Mouse (Mus musculus) intestine, embryonic 16.5 days (tissue): ENCODE measurements at regions not wholly inside any gene's neighbourhood (a gene's known extent, or its start where the extent isn't known, plus 50 kb on each side); places are given as distances from the start of the nearest gene placed in this dataset.

Source experiments
- ATAC-seq: fragments of 200-750 bp; cut with Nextera tagmentation; 2 replicates; pipeline ENCODE4 v1.8.0; 2017; ENCODE audit warnings: moderate TSS enrichment, moderate library complexity
- H3K27ac ChIP-seq: fragments of 300-500 bp; sonication (generic); 2 replicates; pipeline ENCODE4 v1.5.1; 2014; ENCODE audit warnings: mild to moderate bottlenecking, low read length
- H3K27me3 ChIP-seq: fragments of 300-500 bp; sonication (generic); replicated peaks from 2 replicates; pipeline ENCODE4 v1.6.1; 2014; ENCODE audit warnings: low read length, control low read depth, mixed read lengths; ENCODE audit not compliant: control insufficient read depth, insufficient read depth
- H3K36me3 ChIP-seq: fragments of 300-500 bp; sonication (generic); 2 replicates; pipeline ENCODE4 v1.6.1; 2014; ENCODE audit warnings: low read length, control low read depth; ENCODE audit not compliant: control insufficient read depth, insufficient read depth
- H3K4me1 ChIP-seq: fragments of 300-500 bp; sonication (generic); 2 replicates; pipeline ENCODE4 v1.6.1; 2014; ENCODE audit warnings: low read length, control low read depth, mixed read lengths; ENCODE audit not compliant: control insufficient read depth, insufficient read depth
- H3K4me2 ChIP-seq: fragments of 300-500 bp; sonication (generic); 2 replicates; pipeline ENCODE4 v1.6.1; 2014; ENCODE audit warnings: low read depth, low read length, control low read depth
- H3K4me3 ChIP-seq: fragments of 300-500 bp; sonication (generic); 2 replicates; pipeline ENCODE4 v1.5.1; 2014; ENCODE audit warnings: mild to moderate bottlenecking, low read length
- H3K9ac ChIP-seq: fragments of 300-500 bp; sonication (generic); 2 replicates; pipeline ENCODE4 v1.6.1; 2014; ENCODE audit warnings: low read depth, low read length
- H3K9me3 ChIP-seq: fragments of 300-500 bp; sonication (generic); 2 replicates; pipeline ENCODE4 v1.6.1; 2016; ENCODE audit warnings: low read length, control low read depth; ENCODE audit not compliant: control insufficient read depth
- WGBS: fragments of 180-500 bp; shearing (Covaris S2); extraction: QIAGEN DNeasy Blood & Tissue Kit; methylation state at CpG from one replicate; pipeline ENCODE4 v1.1.7; 2014; 5-methylcytosine and 5-hydroxymethylcytosine counted together

DNA sequence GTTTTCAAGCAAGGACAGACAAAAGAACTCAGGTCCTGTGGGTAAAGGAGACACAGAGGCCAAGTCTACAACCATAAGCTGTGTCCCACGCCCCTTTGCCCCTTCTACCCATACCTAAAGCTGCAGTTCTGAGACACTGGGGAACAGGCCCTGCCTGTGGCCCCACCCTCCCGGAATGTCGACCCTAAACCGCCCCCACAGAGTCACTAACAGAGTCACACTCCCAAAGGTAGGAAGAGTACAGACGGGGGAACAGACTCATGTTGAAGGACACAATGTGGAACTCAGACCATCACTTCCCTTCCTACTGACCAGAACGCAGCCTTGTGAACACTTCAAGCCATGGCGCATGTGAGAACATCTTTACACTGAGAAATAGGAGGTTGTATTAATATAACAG lies 231.9 kb downstream of the Prex1 start:
- no peaks in the 10 kb centered on the region for H3K36me3 ChIP-seq
- no peak for ATAC-seq
- WGBS: 88% methylated on average over 7 of the region's 7 CpGs

DNA sequence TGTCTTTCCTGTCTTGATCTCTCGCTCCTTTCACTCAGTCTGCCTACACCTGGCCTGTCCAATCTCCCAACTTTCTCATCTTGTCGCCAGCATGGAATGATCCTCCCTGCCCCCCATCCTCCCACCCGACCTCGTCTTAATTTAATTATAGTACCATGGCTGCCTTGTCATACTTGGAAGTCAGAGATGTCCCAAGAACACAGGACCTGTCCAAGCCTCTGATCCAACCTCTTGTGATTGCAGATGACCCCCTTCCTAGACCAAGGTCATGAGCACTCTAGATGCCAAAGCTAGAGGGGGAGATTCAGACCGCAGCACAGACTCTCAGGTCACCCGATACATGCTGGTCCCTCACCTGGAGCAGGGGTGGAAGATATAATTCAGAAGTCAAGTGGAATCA lies 232.3 kb downstream of the Prex1 start:
- no peak overlapping the region for H3K4me2 ChIP-seq
- no peaks in the 10 kb centered on the region for H3K36me3 ChIP-seq
- H3K4me3 ChIP-seq: no peak overlapping the region
- no peak overlapping the region for H3K9ac ChIP-seq
- H3K9me3 ChIP-seq: no peaks in the 10 kb centered on the region
- H3K27ac ChIP-seq: no peak overlapping the region
- peaks cover 15% of the 10 kb centered on the region for H3K4me1 ChIP-seq
- ATAC-seq: no peak
- WGBS: 90% methylated on average over 6 of the region's 6 CpGs
- H3K27me3 ChIP-seq: no peaks in the 10 kb centered on the region

More for the DNA sequence above, 231.9 kb downstream of the Prex1 start:
- H3K4me3 ChIP-seq: no peak overlapping the region
- H3K9ac ChIP-seq: no peak overlapping the region
- no peak overlapping the region for H3K4me2 ChIP-seq
- H3K27me3 ChIP-seq: no peaks in the 10 kb centered on the region
- H3K9me3 ChIP-seq: no peaks in the 10 kb centered on the region
- H3K27ac ChIP-seq: no peak overlapping the region
- peaks cover 15% of the 10 kb centered on the region for H3K4me1 ChIP-seq

DNA sequence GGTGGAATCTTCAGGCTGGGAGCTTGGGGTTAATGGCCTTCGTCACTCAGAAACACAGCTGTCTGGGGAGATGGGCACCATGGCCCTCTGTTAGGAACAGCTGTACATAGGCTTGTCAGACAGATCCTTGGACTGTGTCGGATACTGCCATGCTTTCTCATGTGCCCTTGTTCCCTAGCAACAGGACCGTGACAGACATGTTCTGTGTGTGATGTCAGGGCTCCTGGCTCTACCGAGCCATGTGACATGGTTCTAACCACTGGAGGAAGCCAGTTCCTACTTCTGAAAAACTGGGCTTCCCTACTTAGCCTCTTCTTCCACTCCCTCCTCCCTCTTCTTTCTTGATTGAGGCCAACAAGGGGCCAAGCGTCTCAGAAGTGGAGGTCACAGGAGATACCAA lies 232.7 kb downstream of the Prex1 start:
- H3K9ac ChIP-seq: no peak overlapping the region
- H3K36me3 ChIP-seq: no peaks in the 10 kb centered on the region
- H3K27me3 ChIP-seq: no peaks in the 10 kb centered on the region
- no peak overlapping the region for H3K4me2 ChIP-seq
- 74% methylated on average over 5 of the region's 5 CpGs for WGBS
- H3K4me3 ChIP-seq: no peak overlapping the region
- no peaks in the 10 kb centered on the region for H3K9me3 ChIP-seq
- ATAC-seq: no peak
- H3K27ac ChIP-seq: no peak overlapping the region
- H3K4me1 ChIP-seq: peaks cover 13% of the 10 kb centered on the region

DNA sequence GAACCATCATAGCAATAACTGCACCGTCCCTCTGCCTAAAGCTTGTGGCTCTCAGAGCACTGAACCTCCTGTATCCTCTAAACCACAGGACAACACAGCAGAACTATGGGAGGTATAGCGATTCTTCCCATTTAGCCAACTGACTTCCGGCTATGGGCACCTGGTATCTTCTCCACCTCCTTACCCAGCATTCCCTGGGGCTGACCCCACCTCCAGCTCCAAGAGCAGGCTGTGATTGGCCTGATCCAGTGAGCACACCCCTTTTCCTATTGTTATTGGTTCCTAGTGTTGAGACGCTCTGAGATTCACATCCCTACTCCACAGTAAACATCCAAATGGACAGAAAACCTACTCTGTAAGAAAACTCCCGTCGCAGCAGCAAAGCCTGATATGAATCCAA lies 236.7 kb downstream of the Prex1 start:
- Histone ChIP-seq H3K4me2 (no peak overlapping the region), H3K4me3 (no peak overlapping the region), H3K36me3 (no peaks in the 10 kb centered on the region), H3K27ac (no peak overlapping the region), H3K27me3 (no peaks in the 10 kb centered on the region), H3K9ac (no peak overlapping the region), H3K4me1 (0 out of 2 replicates have a peak, but pooled peaks cover 5% of the 10 kb centered on the region), H3K9me3 (no peaks in the 10 kb centered on the region)
- no peak for ATAC-seq
- 87% methylated on average over 6 of the region's 6 CpGs for WGBS

DNA sequence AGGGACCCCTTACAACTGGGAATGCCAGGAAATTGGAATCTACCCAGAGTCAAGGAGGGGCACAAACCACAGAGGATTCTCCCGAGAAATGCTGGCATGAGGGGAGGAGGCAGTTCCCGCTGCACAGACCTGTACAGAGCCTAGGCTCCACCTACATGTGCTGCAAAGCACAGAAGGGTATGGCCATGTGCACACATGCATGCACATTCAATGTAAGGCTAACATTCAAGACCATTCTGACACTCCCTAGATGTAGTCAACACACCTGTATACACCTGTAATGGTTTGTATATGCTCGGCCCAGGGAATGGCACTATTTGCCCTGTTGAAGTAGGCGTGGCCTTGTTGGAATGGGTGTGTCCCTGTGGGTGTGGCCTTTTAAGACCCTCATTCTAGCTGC lies 238.0 kb downstream of the Prex1 start:
- no peak overlapping the region for H3K9ac ChIP-seq
- H3K4me1 ChIP-seq: 0 out of 2 replicates have a peak, but pooled peaks cover 5% of the 10 kb centered on the region
- ATAC-seq: no peak
- H3K27me3 ChIP-seq: no peaks in the 10 kb centered on the region
- no peak overlapping the region for H3K27ac ChIP-seq
- no peak overlapping the region for H3K4me3 ChIP-seq
- H3K4me2 ChIP-seq: no peak overlapping the region
- no peaks in the 10 kb centered on the region for H3K9me3 ChIP-seq
- WGBS: 70% methylated on average over 4 of the region's 4 CpGs
- H3K36me3 ChIP-seq: no peaks in the 10 kb centered on the region

DNA sequence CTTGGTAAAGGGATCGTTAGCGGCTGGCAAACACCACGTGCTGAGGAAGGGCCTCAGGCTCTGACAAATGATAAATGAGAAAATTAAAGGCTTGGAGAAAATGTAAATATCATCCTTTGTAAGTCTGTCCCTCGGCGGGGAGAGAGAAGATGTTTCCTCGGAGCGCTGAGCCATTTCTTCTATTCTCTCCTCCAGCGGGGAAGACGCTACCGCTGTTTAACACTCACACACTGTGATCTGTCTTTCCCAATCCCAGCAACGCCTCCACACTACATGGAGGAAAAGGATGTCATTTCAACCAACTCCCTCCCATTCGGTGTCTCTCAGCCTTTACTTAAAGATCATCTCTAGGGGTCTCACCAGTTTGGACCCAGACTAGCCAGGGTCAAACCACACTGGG lies 239.0 kb downstream of the Prex1 start:
- ATAC-seq: no peak
- H3K27ac ChIP-seq: no peak overlapping the region
- H3K4me2 ChIP-seq: no peak overlapping the region
- H3K36me3 ChIP-seq: no peaks in the 10 kb centered on the region
- no peak overlapping the region for H3K4me3 ChIP-seq
- no peaks in the 10 kb centered on the region for H3K9me3 ChIP-seq
- no peak overlapping the region for H3K9ac ChIP-seq
- H3K4me1 ChIP-seq: 0 out of 2 replicates have a peak, but pooled peaks cover 5% of the 10 kb centered on the region
- H3K27me3 ChIP-seq: no peaks in the 10 kb centered on the region
- WGBS: 48% methylated on average over 12 of the region's 12 CpGs

GRCm38 (mm10) chr2:166471257-166471753 lies 242.3 kb downstream of the Prex1 start:
- H3K27ac ChIP-seq: no peak overlapping the region
- H3K27me3 ChIP-seq: no peaks in the 10 kb centered on the region
- H3K4me1 ChIP-seq: 0 out of 2 replicates have a peak, but pooled peaks cover 9% of the 10 kb centered on the region
- H3K9ac ChIP-seq: no peak overlapping the region
- H3K36me3 ChIP-seq: no peaks in the 10 kb centered on the region
- ATAC-seq: no peak
- H3K4me3 ChIP-seq: no peak overlapping the region
- no peak overlapping the region for H3K4me2 ChIP-seq
- H3K9me3 ChIP-seq: no peaks in the 10 kb centered on the region
- WGBS: 66% methylated on average over 6 of the region's 6 CpGs

DNA sequence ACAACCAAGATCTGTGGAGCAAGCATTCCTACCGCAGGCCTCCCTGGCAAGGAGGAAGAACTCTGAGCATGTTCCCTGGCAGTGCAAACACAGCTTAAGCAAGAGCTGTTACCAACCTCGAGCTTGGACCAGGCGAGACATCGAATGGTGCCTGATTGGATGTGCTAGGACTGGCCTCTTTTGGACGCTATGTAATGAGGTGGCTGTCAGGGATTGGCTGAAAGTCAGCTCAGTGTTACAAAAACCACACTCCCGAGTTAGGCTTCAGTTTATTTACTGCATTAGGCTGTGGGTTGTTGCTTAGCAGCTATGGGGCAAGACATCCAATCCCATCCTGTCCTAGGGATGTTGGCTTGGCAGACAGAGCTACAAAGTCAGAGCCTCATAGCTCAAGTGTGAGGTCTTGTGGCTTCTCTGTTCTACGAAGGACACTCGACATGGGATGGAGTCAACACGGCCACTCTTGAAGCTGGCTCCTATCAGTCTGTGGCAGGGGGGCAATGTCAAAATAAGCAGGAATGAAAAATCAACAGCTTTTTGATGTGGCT lies 244.5 kb downstream of the Prex1 start:
- WGBS: 76% methylated on average over 9 of the region's 9 CpGs
- Histone ChIP-seq H3K4me1 (0 out of 2 replicates have a peak, but pooled peaks cover 4% of the 10 kb centered on the region), H3K36me3 (no peaks in the 10 kb centered on the region), H3K27me3 (no peaks in the 10 kb centered on the region), H3K27ac (no peak overlapping the region), H3K9ac (no peak overlapping the region), H3K9me3 (no peaks in the 10 kb centered on the region), H3K4me3 (no peak overlapping the region), H3K4me2 (no peak overlapping the region)
- ATAC-seq: no peak

DNA sequence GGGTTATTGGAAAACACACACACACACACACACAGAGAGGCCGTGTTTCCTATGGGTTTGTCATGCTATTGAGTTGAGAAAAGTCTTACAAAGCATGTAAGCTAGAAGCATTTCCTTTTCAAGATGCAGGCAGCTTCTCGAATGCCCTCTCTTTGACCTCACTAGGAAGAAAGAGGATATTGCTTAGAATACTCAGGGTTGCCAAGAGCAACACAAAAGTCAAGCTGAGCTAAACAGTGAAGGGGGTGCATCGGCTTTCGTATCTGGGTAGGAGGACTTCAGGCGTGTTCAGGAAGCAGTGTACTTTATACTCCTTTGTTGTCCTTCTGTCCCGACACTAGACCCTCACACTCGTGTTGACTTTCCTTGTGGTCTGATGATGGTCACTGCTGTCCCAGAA lies 246.5 kb downstream of the Prex1 start:
- H3K4me2 ChIP-seq: no peak overlapping the region
- no peaks in the 10 kb centered on the region for H3K27me3 ChIP-seq
- H3K9me3 ChIP-seq: no peaks in the 10 kb centered on the region
- H3K4me3 ChIP-seq: no peak overlapping the region
- H3K4me1 ChIP-seq: 0 out of 2 replicates have a peak, but pooled peaks cover 4% of the 10 kb centered on the region
- whole genome bisulfite sequencing: 45% methylated on average over 7 of the region's 7 CpGs
- H3K36me3 ChIP-seq: no peaks in the 10 kb centered on the region
- ATAC-seq: no peak
- H3K9ac ChIP-seq: no peak overlapping the region
- peak overlapping the region; percentile 11; the same call in 1 of the 2 replicates for H3K27ac ChIP-seq

DNA sequence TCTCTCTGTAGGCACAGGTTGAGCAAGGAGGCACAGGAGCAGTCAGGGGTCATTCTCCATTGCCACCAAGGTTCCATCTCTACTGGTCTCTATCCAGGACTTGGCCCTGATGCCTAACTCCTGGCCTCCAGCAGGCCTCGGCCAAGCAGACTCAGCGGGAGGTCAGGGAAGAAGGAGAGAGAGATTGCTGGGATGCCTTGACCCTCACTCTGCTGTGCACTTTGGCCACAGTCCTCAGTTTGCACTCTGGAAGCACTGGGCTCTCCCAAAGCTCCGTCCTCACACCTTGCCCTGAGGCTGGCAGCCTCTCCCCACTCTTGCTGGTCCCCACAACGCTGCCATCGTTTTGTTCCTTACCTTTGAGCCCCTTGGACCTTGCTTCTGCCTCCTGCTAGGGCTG lies 248.1 kb downstream of the Prex1 start:
- Histone ChIP-seq H3K27me3 (no peaks in the 10 kb centered on the region), H3K4me2 (no peak overlapping the region), H3K4me1 (peaks cover 4% of the 10 kb centered on the region; the same call in 1 of the 2 replicates), H3K4me3 (no peak overlapping the region), H3K9me3 (no peaks in the 10 kb centered on the region), H3K9ac (no peak overlapping the region), H3K36me3 (no peaks in the 10 kb centered on the region), H3K27ac (no peak overlapping the region)
- no peak for ATAC-seq
- WGBS: 74% methylated on average over 5 of the region's 5 CpGs
